Mouse (Mus musculus): ENCODE data around the gene Tsen2. TPM values are rescaled to one million over a fixed set of nuclear protein-coding genes. Genes with fewer than 3 reads are reported as not detected.

Gene Tsen2
- 24.4 and 31.4 TPM in 2 replicates for polyA plus RNA-seq (2014; fragmentation: Nextera tagmentation; extraction: Ambion mirVana)

GRCm38 (mm10) chr6:115544442-115544970 lies at the start of gene Tsen2:
Tsen2 (plus strand) TSS chr6:115544664.
- ATAC-seq (ENCODE audit: low read depth) (peak; percentile 96), DNase-seq (ENCODE audit: low spot score) (peak; percentile 98)
- Histone ChIP-seq H3K4me1 (ENCODE audit: control insufficient read depth, insufficient read depth, low read length) (peaks cover 8% of the 10 kb centered on the region; the same call in 1 of the 2 replicates), H3K4me2 (ENCODE audit: low read depth, low read length) (peak within 1 kb of the TSS; percentile 64), H3K4me3 (ENCODE audit: low read depth, low read length) (peak within 1 kb of the TSS; percentile 62), H3K9me3 (ENCODE audit: control insufficient read depth, low read length) (no peaks in the 10 kb centered on the region), H3K27ac (replicated peaks; ENCODE audit: low read depth, low read length) (peak within 1 kb of the TSS; percentile 75), H3K36me3 (ENCODE audit: control insufficient read depth, insufficient read depth, low read length) (peaks cover 16% of the 10 kb centered on the region; the same call in 1 of the 2 replicates), H3K9ac (ENCODE audit: low read depth, low read length) (peak within 1 kb of the TSS; percentile 79), H3K27me3 (replicated peaks; ENCODE audit: control insufficient read depth, insufficient read depth, low read length) (no peaks in the 10 kb centered on the region)
- 0% methylated on average over 23 of the region's 38 CpGs for WGBS

- H3K27me3 ChIP-seq (replicated peaks; ENCODE audit: control insufficient read depth, insufficient read depth, low read length), result no peaks in the 10 kb centered on the region
- H3K9ac ChIP-seq (ENCODE audit: low read depth, low read length), result no peak overlapping the region
- H3K4me1 ChIP-seq (ENCODE audit: control insufficient read depth, insufficient read depth, low read length), result no peaks in the 10 kb centered on the region
- DNase-seq (ENCODE audit: low spot score) (peak; percentile 29), ATAC-seq (ENCODE audit: low read depth) (0 out of 2 replicates have a peak, but pooled peaks have one; percentile 57)
- H3K36me3 ChIP-seq (ENCODE audit: control insufficient read depth, insufficient read depth, low read length), result no peaks in the 10 kb centered on the region
- no peak overlapping the region for H3K4me3 ChIP-seq (ENCODE audit: low read depth, low read length)
- no peak overlapping the region for H3K4me2 ChIP-seq (ENCODE audit: low read depth, low read length)
- WGBS, result 59% methylated on average over 14 of the region's 14 CpGs
- no peak overlapping the region for H3K27ac ChIP-seq (replicated peaks; ENCODE audit: low read depth, low read length)
- no peaks in the 10 kb centered on the region for H3K9me3 ChIP-seq (ENCODE audit: control insufficient read depth, low read length)
Observed at GRCm38 (mm10) chr6:115499540-115499939, 44.9 kb upstream of the Tsen2 start.

DNA sequence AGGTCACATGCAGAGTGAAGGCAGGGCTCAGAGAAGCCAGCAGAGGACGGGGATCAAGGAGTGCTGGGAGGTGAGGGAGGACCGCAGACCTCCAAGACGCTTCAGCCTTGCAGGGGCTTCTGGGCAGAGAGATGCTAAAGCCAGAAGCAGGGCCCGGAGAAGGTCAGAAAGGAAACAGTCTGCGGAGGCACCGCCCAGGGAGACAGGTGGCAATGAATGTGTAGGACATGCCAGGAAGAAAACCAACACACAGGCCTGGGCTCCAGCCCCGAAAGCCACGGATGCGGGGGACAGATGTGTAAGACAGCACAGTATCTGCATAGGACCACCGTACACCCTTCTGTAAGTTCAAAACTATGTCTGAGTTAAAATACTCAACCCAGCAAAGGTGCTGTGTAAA lies 44.2 kb upstream of the Tsen2 start:
- Histone ChIP-seq H3K4me2 (ENCODE audit: low read depth, low read length) (no peak overlapping the region), H3K9ac (ENCODE audit: low read depth, low read length) (no peak overlapping the region), H3K36me3 (ENCODE audit: control insufficient read depth, insufficient read depth, low read length) (no peaks in the 10 kb centered on the region), H3K27ac (replicated peaks; ENCODE audit: low read depth, low read length) (no peak overlapping the region), H3K9me3 (ENCODE audit: control insufficient read depth, low read length) (no peaks in the 10 kb centered on the region), H3K4me1 (ENCODE audit: control insufficient read depth, insufficient read depth, low read length) (no peaks in the 10 kb centered on the region), H3K27me3 (replicated peaks; ENCODE audit: control insufficient read depth, insufficient read depth, low read length) (no peaks in the 10 kb centered on the region), H3K4me3 (ENCODE audit: low read depth, low read length) (no peak overlapping the region)
- 79% methylated on average over 10 of the region's 10 CpGs for WGBS
- ATAC-seq (ENCODE audit: low read depth), result no peak
- DNase-seq (ENCODE audit: low spot score), result no peak

DNA sequence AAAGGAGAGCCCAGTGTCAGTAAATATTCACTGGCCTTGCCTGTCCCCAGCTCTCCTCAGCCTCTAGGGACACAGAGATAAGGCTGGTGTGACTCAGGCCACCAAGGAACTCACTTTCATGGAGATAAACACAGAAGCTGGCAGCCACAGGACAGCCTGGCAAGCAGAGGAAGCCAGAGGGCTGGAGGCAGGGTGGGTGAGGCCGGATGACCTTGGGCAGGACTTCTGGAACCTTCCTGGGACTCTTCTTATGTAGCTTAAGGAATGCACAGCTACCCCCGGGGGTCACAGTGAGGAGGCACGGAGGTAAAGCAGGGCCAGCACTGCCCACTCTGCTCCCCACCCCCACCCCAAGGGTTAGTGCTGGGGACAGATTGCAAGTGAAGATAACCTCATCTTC lies 43.3 kb upstream of the Tsen2 start:
- no peaks in the 10 kb centered on the region for H3K4me1 ChIP-seq (ENCODE audit: control insufficient read depth, insufficient read depth, low read length)
- no peaks in the 10 kb centered on the region for H3K36me3 ChIP-seq (ENCODE audit: control insufficient read depth, insufficient read depth, low read length)
- no peaks in the 10 kb centered on the region for H3K27me3 ChIP-seq (replicated peaks; ENCODE audit: control insufficient read depth, insufficient read depth, low read length)
- WGBS, result 53% methylated on average over 3 of the region's 3 CpGs
- H3K4me2 ChIP-seq (ENCODE audit: low read depth, low read length), result no peak overlapping the region
- no peak overlapping the region for H3K4me3 ChIP-seq (ENCODE audit: low read depth, low read length)
- H3K9me3 ChIP-seq (ENCODE audit: control insufficient read depth, low read length), result no peaks in the 10 kb centered on the region
- H3K27ac ChIP-seq (replicated peaks; ENCODE audit: low read depth, low read length), result no peak overlapping the region
- DNase-seq (ENCODE audit: low spot score) (no peak), ATAC-seq (ENCODE audit: low read depth) (no peak)
- H3K9ac ChIP-seq (ENCODE audit: low read depth, low read length), result no peak overlapping the region

GRCm38 (mm10) chr6:115503038-115503437 lies 41.4 kb upstream of the Tsen2 start:
- ATAC-seq (ENCODE audit: low read depth) (no peak), DNase-seq (ENCODE audit: low spot score) (no peak)
- H3K4me3 ChIP-seq (ENCODE audit: low read depth, low read length), result no peak overlapping the region
- H3K9me3 ChIP-seq (ENCODE audit: control insufficient read depth, low read length), result no peaks in the 10 kb centered on the region
- 97% methylated on average over 4 of the region's 4 CpGs for WGBS
- no peaks in the 10 kb centered on the region for H3K27me3 ChIP-seq (replicated peaks; ENCODE audit: control insufficient read depth, insufficient read depth, low read length)
- H3K36me3 ChIP-seq (ENCODE audit: control insufficient read depth, insufficient read depth, low read length), result no peaks in the 10 kb centered on the region
- H3K9ac ChIP-seq (ENCODE audit: low read depth, low read length), result no peak overlapping the region
- no peaks in the 10 kb centered on the region for H3K4me1 ChIP-seq (ENCODE audit: control insufficient read depth, insufficient read depth, low read length)
- no peak overlapping the region for H3K27ac ChIP-seq (replicated peaks; ENCODE audit: low read depth, low read length)
- no peak overlapping the region for H3K4me2 ChIP-seq (ENCODE audit: low read depth, low read length)

DNA sequence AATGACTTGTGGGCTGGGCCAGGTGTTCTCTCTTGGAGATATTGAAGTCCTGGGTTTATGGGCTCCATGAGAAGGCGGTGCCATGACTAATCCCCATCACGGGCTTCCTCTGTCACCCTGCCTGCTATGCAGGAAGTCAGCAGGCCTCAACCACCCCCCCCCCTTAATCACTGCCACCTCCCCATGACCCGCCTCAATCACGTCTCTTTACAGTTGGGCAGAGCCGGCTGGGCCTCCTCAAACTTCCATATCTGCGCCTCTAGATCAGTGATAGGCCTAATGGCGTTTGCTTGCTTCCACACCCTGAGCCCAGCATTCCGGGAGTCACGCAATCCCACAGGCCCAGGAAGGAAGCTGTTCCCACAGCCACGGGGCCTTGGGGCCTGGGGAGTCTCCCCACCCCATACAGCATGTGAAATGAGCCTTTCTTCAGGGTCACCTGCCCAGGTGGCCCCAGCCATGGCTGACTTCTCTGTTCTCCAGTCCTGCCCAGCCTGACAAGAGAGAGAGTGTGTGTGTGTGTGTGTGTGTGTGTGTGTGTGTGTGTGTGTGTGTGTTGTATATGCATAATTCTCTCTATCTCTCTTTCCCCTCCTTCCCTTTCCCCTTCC lies 40.8 kb upstream of the Tsen2 start:
- H3K9ac ChIP-seq (ENCODE audit: low read depth, low read length), result no peak overlapping the region
- no peaks in the 10 kb centered on the region for H3K4me1 ChIP-seq (ENCODE audit: control insufficient read depth, insufficient read depth, low read length)
- no peak overlapping the region for H3K4me2 ChIP-seq (ENCODE audit: low read depth, low read length)
- no peak for DNase-seq (ENCODE audit: low spot score)
- no peak overlapping the region for H3K27ac ChIP-seq (replicated peaks; ENCODE audit: low read depth, low read length)
- H3K9me3 ChIP-seq (ENCODE audit: control insufficient read depth, low read length), result no peaks in the 10 kb centered on the region
- no peaks in the 10 kb centered on the region for H3K36me3 ChIP-seq (ENCODE audit: control insufficient read depth, insufficient read depth, low read length)
- no peak overlapping the region for H3K4me3 ChIP-seq (ENCODE audit: low read depth, low read length)
- H3K27me3 ChIP-seq (replicated peaks; ENCODE audit: control insufficient read depth, insufficient read depth, low read length), result no peaks in the 10 kb centered on the region
- 86% methylated on average over 10 of the region's 10 CpGs for WGBS
- ATAC-seq (ENCODE audit: low read depth), result no peak

DNA sequence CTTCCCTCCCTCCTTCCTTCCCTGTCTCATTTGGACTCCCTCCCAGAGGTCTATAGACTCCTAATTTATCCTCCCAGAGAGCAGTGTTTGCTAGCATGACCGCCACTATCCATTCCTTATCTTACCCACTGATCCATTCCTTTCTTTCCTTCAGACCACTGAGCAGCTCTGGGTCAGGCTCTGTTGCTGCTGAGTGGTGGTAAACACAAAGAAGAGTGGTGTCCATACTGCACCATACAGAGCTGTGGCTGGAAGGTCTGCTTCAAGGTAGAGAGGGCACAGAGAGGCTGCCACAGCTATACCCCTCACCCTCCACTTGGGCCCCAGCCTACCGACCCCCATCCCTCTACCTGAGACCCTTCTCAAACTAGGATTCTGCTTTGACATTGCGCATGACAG lies 40.3 kb upstream of the Tsen2 start:
- no peak overlapping the region for H3K9ac ChIP-seq (ENCODE audit: low read depth, low read length)
- no peak overlapping the region for H3K4me3 ChIP-seq (ENCODE audit: low read depth, low read length)
- no peaks in the 10 kb centered on the region for H3K36me3 ChIP-seq (ENCODE audit: control insufficient read depth, insufficient read depth, low read length)
- H3K27me3 ChIP-seq (replicated peaks; ENCODE audit: control insufficient read depth, insufficient read depth, low read length), result no peaks in the 10 kb centered on the region
- no peak overlapping the region for H3K27ac ChIP-seq (replicated peaks; ENCODE audit: low read depth, low read length)
- no peaks in the 10 kb centered on the region for H3K9me3 ChIP-seq (ENCODE audit: control insufficient read depth, low read length)
- 83% methylated on average over 3 of the region's 3 CpGs for WGBS
- no peaks in the 10 kb centered on the region for H3K4me1 ChIP-seq (ENCODE audit: control insufficient read depth, insufficient read depth, low read length)
- no peak for DNase-seq (ENCODE audit: low spot score)
- no peak for ATAC-seq (ENCODE audit: low read depth)
- H3K4me2 ChIP-seq (ENCODE audit: low read depth, low read length), result no peak overlapping the region

DNA sequence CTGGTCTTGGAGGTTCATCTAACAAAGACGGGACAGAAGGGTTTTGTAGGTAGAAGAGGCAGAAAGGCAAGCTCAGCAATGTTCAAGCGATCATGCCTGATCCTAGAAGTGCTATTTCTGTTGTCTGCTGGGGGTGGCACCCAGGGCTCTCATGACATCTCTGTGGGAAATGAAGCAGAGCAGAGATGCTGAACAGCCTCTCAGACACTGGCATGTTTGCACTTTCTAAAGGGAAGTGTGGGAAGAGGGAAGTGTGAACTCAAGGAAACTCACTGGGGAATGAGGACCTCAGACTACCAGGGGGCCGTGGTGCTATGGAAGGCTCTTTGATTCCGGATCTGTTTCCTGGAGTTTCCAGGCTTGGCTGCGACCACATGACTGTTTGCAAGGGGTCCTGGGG lies 39.5 kb upstream of the Tsen2 start:
- no peak overlapping the region for H3K27ac ChIP-seq (replicated peaks; ENCODE audit: low read depth, low read length)
- no peaks in the 10 kb centered on the region for H3K4me1 ChIP-seq (ENCODE audit: control insufficient read depth, insufficient read depth, low read length)
- no peak overlapping the region for H3K4me2 ChIP-seq (ENCODE audit: low read depth, low read length)
- ATAC-seq (ENCODE audit: low read depth) (no peak), DNase-seq (ENCODE audit: low spot score) (no peak)
- WGBS, result 80% methylated on average over 5 of the region's 5 CpGs
- no peaks in the 10 kb centered on the region for H3K27me3 ChIP-seq (replicated peaks; ENCODE audit: control insufficient read depth, insufficient read depth, low read length)
- H3K36me3 ChIP-seq (ENCODE audit: control insufficient read depth, insufficient read depth, low read length), result no peaks in the 10 kb centered on the region
- H3K4me3 ChIP-seq (ENCODE audit: low read depth, low read length), result no peak overlapping the region
- no peak overlapping the region for H3K9ac ChIP-seq (ENCODE audit: low read depth, low read length)
- no peaks in the 10 kb centered on the region for H3K9me3 ChIP-seq (ENCODE audit: control insufficient read depth, low read length)

DNA sequence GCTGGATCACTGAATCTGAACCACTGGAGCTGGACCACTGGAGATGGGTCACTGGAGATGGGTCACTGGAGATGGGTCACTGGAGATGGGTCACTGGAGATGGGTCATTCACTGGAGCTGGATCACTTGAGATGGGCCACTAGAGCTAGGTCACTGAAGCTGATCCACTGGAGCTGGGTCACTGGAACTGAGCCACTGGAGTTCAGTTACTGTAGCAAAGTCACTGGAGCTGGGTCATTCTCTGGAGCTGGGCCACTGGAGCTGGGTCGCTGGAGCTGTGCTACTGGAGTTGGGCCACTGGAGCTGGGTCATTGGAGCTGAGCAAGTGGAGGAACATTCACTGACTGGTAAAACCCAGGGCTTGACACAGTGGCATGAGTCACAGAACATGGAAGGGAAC lies 38.0 kb upstream of the Tsen2 start:
- no peak for ATAC-seq (ENCODE audit: low read depth)
- Histone ChIP-seq H3K27ac (replicated peaks; ENCODE audit: low read depth, low read length) (no peak overlapping the region), H3K9me3 (ENCODE audit: control insufficient read depth, low read length) (no peaks in the 10 kb centered on the region), H3K9ac (ENCODE audit: low read depth, low read length) (no peak overlapping the region), H3K27me3 (replicated peaks; ENCODE audit: control insufficient read depth, insufficient read depth, low read length) (no peaks in the 10 kb centered on the region), H3K36me3 (ENCODE audit: control insufficient read depth, insufficient read depth, low read length) (no peaks in the 10 kb centered on the region), H3K4me2 (ENCODE audit: low read depth, low read length) (no peak overlapping the region), H3K4me1 (ENCODE audit: control insufficient read depth, insufficient read depth, low read length) (no peaks in the 10 kb centered on the region), H3K4me3 (ENCODE audit: low read depth, low read length) (no peak overlapping the region)
- DNase-seq (ENCODE audit: low spot score), result no peak
- 85% methylated on average over 1 of the region's 1 CpGs for WGBS
